Mouse (Mus musculus): ENCODE measurements at regions not wholly inside any gene's neighbourhood (a gene's known extent, or its start where the extent isn't known, plus 50 kb on each side); places are given as distances from the start of the nearest gene placed in this dataset.

DNA sequence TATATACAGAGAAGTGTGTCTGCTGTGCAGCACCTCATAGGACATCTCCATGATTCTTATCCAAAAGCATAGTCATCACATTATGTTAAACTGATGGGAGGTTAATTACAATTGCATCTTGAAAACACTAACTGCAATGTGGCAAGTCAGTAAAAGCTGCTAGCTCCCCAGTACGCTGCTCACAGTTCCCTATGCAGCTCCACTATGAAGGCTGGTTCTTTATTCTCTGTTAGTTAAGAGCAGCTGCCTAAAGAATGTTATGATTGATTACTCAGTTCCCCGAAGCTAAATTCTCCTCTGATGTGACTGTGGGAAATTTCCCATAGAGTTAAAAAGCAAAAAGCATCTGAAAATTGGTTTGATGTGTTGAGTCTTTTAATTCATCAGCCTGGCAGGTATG lies 144.1 kb downstream of the Gpr37 start:
- peak; percentile 1 for DNase-seq

Measured in embryo, embryonic 11 days (tissue).